Mouse (Mus musculus) cerebellum, adult 11 months (tissue): ENCODE measurements around the gene Hcfc2.

ENCODE experiments used
- DNase-seq: peaks from one replicate; pipeline ENCODE4 v3.0.0; 2022

Hcfc2 gene

DNA sequence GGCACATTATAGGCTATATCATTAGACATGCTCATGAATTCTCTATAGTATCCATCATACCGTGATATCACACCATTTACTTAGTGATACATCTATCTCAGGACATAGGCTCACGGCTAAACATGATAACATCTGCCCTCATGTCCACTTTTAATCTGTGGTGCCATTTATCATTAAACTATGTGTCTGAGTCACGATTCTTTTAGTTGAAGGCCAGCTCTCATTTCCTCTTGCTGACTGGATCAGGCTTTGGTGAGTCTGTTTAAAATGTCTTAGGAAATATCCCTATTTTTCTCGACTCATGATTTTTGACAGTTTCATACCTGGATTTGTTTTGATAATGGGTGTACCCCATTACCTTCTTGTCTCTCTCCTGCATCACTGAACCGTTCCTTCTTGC, at the start of gene Hcfc2:
TSS of gene Hcfc2 (plus strand) at position 205 of the 400 bp plus-strand sequence.
- no peak for DNase-seq

DNA sequence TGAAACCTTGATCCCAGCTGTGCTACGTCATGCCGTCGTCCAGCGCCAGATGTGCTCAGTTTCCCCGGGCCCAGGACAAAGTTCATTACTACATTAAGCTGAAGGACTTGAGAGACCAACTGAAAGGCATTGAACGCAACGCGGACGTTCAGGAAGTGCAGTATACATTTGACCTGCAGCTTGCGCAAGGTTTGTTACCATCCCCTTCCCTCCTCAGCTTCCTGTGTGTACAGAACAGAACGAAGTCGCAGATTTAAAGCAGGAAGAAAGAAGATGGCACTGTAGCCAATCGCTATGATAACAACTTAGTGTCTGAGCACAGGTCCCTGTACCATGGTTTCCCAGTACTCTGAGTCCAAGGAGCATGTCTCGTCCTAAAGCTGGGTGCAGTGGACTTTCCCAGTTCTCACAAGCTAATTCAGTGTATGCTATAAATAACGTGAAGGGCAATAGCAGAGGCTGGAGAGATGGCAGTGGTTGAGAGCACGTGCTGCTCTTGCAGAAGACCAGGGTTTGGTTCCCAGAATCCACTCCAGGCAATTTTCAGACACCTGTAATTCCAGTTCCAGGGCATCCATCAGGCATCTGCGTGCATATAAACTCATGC, 48.7 kb upstream of the Hcfc2 start:
- DNase-seq = no peak

DNA sequence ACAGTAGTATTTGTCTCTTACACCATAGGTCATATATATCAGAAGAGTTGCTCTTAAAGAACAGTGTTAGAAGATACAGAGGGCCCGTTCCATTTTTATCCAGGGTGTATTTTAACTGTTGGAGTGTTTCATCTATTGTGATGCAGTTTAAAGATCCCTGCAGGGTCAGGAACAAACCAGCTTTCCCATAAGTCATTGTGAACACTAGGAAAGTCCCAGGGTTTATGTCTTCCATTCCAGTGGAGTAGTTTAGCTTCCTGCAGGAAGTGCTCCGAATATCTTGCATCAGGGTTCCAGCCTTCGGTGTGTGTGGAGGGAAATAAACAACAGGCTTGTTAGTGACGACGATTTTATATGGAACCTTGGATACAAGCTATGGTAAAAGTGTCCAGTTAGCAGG, 44.7 kb upstream of the Hcfc2 start:
- no peak for DNase-seq

DNA sequence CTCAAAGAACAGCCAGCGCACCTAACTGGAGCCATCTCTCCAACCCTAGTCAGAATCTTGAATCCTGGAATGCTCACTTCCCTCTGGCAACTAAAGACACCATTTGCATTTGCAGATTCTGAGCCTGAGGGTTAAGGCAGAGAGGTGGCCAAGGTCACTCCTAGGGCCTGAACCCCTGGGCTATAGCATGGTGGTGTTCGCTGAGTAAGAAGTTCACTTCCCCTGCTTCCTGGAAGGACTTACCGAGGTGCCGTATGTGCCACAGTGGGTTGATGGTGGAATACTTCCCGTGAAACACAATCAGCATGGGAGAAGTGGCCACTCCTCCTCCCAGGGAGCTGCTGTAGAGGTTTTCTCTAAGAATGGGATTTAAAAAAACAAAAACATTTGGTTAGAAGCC, 43.3 kb upstream of the Hcfc2 start:
- no peak for DNase-seq

DNA sequence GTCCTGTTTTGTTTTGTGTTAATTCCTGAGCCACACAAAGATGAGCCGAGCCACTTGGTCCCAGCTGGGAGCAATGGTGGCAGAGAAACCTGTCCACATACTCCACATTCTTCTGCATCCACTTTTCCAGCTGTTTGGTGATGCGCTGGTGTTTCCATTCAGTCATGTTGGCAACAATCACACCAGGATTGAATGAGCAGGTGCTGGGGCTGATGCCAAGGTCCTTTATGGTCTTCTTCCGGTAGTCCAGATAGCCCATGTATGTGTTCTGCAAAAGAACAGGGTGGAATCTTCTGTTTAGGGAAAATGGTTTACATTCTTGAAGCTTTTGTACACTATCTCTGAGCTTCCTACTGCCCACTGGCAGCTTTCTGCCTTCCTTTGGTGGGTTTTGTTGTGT, 41.4 kb upstream of the Hcfc2 start:
- DNase-seq = no peak

DNA sequence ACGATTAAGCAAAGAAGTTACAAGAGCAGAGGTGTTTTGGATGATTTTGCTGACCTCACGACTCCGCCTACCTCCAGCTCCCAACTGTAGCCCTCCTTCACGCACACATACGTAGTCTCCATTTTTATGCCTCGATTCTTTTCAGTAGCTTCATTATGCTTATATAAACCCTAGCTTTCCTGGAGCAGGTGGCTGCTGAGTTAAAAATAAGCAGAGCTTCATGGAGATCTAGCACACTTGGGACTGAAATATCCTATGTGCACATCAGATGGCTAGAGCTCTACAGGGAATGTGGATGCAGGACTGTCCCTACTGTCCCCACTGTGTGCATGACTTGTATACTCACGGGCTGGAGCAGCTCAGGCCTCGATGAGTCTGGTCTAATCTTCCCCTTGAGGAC, 34.1 kb upstream of the Hcfc2 start:
- DNase-seq = no peak

DNA sequence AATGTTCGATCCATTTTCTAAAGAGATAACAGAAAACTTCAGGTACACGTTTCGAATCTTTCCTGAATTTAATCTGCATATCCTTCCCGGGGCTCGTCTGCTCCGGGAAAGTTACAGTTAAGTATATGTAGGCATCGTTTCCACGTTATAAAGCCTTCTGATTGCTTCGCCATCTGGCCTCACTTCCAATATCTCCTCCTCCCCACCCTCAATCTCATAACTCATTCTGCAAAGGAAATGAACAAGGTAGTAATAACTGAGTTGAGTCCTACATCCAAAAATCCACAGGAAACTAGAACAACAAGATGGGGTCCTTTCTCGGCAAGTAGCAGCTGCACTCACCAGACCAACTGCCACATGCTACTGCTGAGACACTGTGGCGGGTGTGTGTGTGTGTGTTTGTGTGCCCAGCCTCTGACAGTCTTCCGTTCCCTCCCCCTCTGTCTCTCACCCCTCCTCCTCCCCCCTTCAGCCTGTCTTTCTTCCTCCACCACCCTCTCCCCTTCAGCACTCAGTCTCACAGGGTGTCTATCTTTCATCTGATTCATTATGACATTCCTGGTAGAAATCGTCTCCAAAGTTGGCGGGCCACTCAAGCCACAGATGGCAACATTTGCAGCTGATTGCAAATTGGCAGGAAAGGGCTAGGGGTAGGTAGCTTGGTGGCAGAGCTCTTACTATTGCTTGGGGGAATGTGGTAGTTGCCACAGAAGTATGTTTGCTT, 33.5 kb upstream of the Hcfc2 start:
- DNase-seq = peak; percentile 71

DNA sequence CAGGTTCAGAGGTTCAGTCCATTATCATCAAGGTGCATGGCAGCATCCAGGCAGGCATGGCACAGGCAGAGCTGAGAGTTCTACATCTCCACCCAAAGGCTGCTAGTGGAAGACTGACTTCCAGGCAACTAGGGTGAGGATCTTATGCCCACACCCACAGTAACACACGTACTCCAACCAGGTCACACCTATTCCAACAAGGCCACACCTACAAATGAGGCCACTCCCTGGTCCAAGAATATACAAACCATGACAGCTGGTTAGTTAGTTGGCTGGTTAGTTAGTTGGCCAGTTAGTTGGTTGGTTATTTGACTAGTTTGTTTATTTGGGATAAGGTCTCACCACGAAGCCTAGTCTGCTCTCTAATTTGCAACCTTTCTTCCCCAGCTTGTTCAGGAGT, 32.7 kb upstream of the Hcfc2 start:
- DNase-seq = no peak

DNA sequence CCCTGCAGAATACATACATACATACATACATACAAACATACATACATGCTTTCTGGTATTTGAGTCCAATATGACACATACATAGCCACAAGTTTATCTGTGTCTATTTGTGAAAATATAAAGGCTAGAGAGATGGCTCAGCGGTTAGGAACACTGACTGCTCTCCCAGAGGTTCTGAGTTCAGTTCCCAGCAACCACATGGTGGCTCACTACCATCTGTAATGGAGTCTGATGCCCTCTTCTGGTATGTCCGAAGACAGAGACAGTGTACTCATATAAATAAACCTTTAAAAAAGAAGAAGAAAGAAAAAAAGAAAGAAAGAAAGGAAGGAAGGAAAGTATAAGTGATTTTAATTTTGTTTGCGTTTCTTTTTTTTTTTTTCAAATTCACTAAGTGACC, 30.0 kb upstream of the Hcfc2 start:
- no peak for DNase-seq

DNA sequence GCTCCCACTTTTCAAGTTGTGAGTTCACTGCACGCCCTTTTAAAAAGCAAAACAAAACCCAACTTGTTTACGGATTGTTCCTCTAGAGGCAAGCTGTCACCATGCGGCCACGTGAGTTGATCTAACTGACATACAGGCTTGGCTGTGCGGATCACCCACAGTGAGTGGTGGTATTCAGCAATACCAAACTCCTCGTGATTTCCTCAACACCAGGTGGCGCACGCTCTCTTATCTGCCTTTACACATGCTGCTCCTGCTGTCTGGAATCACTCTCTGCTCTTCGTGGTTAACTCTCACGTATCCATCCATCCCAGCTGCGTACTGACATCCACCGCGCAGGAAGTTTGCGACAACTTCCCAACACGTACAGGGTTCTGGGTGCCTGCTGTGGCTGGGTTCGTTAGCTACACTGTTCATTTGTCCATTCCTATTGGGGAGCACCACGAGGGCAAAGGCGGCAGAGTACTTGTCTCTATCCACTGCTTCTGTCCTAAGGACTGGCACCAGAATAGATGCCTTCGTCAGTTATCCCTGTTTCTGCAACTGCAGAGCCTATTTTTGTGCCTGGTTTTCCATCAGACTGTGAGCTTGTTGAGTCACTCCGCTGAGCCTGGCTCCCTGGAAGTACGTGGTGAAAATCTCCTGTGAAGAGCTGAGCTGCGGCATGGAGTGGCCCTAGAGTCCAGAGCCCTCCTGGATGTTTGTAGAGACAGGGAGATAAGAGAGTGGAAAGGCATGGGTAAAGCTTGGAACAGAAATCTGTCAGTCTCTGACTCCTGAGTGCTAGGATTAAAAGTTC, 29.3 kb upstream of the Hcfc2 start:
- DNase-seq = peak; percentile 86

DNA sequence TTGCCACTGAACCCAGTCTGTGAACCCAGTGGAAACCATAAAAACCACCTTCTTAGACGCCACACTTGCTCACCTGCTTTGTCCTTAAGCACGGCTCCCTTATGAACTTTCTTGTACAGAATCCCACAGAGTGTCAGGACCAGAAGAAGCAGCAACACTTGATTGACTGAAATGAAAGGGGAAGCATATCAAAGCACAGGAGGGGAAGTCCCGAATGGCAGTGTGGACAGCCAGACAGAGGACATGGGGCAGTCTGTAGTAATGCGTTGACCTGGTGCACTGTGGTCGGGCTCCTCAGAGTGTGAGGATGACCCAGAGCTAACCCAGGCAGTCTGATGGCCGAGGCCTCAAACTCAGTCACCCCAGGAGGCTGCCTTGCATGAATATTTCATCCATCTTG, 25.8 kb upstream of the Hcfc2 start:
- DNase-seq = no peak

DNA sequence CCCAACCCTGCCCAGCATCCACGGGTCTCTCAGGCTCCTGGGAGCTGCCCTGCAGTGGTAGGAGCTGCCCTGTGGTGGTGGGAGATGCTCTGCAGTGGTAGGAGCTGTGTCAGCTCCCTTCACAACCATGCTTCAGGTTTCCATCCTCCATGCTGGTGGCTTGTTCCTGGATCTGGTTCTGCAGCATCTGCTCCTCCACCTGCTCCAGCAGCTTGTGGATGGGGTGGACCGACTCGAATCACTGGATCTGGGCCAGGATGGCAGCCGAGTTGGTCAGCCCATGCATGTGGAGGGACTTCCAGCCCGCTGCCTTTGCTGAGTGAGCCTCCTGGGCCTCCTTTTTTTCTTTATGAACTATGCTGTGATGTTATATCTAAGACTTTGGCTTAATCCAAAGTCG, 19.0 kb upstream of the Hcfc2 start:
- peak; percentile 94 for DNase-seq

DNA sequence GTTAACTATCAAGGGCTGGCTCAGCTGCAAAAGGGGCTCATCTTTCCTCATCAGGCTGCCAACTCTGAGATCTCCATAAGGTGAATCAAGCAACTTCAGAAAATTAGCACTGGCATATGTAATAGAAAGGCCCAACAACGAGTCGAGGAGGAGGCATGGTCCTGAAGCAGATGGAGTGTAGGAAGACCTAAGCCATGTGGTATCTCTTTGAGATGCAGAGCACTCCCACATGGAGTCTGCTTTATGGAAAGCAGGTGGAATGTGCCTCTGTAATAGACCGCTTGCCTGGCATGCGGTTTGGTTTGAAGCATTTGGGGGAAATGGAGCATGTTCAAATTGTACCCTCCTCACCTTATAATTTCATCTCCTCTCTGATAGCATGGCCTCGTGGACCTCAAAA, 15.2 kb upstream of the Hcfc2 start:
- no peak for DNase-seq

DNA sequence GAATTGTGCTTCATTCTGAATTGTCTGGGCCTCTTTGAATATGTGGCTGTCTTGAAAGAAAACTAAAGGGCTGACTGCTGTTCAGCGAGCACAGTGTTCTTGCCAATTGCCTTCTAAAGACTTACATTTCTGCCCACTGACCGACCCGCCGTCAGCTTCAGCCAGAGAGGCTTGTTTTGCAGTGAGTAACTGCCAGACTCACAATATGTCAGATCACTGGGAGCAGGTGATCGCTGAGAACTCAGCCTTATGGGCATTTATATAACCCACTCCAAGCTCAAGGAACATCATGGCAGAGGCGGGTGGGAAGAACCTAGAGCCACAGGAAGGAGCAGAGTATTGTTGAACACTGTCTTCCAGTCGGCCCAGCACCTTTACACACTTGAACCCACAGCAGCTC, 14.3 kb upstream of the Hcfc2 start:
- DNase-seq = no peak

DNA sequence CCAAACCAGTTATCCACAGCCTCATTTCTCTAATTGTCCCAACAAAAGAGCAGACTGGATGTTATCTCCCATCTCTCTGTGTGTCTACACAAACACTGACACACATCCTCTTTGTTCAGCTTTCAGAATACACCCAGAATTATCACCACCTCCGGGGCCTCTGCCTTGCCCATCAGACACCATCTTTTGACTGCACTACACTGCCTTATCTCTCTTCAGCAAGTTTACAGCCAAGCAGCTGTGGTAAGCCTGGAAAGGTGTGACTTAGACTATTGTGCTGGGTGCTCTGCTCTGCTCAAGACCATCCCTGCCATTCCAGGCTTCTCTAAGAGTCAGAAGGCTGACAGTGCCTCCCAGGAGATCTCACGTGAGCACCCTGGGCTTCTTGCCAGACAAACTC, 10.5 kb upstream of the Hcfc2 start:
- no peak for DNase-seq

DNA sequence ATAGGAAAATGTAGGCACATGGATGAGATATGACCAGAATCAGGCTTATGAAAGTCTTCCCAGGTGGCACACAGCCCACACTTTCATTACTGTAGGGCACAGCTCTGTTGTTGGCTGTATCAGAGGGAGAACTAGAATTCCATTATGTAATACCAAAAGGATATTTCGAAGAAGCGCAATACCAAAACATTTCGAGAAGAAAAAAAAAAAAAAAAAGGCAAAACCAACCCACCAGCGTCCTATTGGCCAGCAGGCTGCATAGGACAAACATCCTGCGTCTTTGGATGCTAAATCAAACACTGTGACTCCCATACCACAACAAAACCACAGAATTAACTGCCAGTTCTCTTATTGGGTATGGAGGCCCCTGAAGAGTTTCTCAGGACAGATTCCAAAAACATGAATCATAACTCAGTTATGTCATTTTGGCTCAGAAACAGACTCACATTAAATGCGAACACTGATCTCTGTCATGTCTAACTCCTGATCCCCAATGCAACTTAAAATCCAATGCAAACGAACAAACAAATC, 6.2 kb upstream of the Hcfc2 start:
- DNase-seq = no peak

DNA sequence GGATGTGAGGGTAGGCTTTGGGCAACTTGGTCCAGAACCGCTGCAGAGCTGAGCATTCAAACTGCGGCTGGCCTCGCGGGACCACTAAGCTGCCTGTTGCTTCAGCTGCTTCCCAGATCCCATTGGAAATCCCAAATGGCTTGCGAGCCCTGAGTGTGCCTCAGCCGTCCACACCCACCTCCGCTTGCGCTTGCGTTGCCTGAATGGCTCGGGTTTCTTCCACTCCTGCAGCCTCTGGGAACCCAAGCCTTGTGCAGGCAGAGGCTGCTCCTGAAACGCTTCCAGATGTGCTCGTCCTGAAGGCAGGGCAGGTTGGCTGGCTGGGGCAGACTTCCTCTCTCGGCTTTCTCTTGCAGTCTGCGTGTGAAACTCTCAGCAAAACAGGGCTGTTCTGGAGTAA, 5.5 kb upstream of the Hcfc2 start, which contains the start of gene Glt8d2:
TSS of gene Glt8d2 (minus strand) at position 157 of the 400 bp plus-strand sequence.
- DNase-seq = no peak

DNA sequence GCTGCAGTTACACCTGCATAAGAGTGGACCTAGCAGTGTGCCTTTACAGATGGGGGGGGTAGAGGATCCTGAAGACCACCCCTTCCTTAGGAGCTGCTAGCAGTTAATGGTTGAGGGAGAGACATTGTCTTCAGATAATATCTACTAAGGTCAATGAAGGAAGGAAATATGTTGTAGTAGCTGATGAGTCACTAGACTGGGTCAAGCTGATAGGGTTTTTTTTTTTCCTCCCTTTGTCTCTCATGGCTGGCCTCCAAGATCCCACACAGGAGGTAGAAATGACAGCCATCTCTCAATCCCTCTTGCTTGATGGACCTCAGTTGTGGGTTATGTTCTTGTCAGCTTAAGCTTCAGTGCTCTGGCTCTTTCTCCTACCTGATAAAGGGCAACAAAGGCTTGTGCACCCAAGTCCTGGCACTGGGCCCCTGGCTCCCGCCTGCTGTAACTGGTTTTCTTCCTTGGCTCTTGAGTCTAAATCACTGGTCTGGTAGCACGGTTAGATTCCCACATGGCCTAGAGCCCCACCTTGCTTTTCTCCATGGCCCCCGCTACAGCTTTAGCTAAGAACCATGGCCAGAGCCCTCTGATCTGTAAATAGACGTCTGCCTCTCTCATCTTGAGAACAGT, 606 bp downstream of the Hcfc2 start:
- DNase-seq = no peak

DNA sequence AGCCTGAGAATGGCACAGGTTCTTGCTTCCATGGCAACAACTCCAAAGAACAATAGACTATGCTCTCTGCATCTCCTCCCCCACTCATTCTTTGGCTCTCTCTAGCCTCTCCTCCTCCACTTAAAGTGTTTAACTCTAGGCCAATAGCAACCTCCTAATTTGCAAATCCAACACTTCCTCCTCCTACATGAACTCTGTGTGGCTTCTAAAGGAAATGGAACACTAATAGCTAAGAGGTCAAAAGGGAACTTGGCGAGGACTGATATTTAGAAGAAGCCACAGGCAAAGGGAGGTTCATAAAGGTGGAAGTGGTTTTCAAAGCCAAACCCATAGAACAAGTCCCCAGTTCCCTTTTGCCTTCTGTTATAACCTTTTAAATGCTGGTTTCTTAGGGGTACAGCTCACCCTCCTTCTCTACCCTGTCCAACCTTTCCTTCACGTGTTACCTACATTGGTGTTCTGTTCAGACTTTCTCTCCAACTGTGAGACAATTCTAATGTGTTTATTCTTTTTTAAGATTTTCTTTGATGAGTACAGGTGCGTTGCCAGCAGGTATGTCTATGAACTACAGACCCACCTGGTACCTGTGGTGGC, 1.4 kb downstream of the Hcfc2 start:
- DNase-seq = no peak

DNA sequence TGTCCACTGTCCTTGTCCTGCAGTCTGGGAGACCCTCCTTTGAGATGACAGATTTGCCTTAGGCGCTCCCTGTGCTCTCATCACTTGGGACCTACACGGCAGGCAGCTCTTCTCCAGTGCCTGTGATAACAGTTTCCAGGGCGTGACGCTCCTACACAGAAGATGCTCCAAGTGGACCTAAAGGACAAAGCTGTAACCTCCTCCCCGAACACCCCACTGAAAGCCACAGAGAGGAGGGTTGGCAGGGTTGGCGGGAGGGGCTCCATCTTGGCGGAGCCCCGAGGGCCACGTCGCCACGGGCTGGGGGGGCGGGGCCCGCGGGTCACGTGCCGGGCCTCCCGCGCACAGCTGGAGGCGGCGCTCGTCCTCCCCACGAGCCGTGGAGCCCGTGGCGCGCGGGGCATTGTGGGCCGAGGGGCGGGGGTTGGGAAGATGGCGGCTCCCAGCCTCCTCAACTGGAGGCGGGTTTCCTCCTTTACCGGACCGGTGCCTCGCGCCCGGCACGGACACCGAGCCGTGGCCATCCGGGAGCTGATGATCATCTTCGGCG, 2.8 kb downstream of the Hcfc2 start:
- DNase-seq = peak; percentile 87

DNA sequence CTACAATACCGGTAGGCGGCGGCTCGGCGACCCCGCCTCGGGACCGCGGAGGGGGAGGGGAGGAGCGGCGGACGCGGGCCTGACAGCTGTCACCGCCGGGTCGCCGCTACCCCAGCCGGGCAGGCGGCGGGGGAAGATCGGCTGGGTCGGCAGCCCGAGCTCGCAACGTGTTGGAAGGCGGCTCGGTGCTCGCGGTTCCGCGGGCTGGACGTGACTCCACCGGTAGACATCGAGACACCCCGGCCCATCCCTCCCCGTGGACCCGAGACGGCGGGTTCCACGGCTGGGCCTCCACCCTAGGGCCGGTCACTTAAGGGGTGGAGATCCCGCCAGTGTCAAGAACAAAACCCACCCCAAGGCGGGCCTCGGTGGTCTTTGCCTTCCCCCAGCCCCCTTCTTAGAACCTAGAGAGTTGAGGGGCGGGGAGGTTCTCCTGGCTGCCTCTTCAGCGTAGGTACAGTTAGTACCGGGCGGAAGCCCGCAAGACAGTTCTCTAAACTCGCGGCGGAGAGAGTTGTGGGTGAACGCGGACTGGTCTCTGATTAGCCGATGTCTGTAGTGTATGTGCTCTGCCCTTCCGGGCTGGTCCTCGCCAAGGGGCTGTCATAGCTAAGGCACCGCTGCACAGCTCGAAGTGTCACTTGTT, 3.5 kb downstream of the Hcfc2 start:
- no peak for DNase-seq

DNA sequence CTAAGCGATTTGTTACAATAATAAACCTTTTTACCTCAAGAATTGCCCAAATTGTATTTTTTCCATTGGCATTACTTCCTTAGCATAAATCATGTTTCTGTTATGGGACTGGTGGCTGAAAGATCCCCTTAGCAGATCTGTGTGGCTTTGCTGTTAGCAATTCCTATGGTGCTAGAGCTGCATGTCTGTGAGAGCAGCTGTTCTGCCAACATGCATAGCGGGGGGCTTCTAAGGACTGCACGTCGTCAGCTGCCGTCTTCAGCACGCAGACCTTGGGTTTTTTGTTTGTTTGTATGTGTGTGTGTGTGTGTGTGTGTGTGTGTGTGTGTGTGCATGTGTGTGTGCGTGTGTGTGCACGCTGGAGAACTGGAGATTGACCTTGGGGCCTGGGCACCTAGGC, 45.4 kb downstream of the Hcfc2 start:
- no peak for DNase-seq
